Mouse (Mus musculus): ENCODE measurements at regions not wholly inside any gene's neighbourhood (a gene's known extent, or its start where the extent isn't known, plus 50 kb on each side); places are given as distances from the start of the nearest gene placed in this dataset.
A peak's percentile ranks its signal among the peaks of the same experiment; 100 is the strongest.

- no peak for DNase-seq (ENCODE audit: low spot score in 2 of 2)
Observed at GRCm38 (mm10) chr8:11979056-11979455, 138.8 kb downstream of the Tex29 start.

- peak in 1 of 2 experiments; percentile 11 for DNase-seq (ENCODE audit: low spot score in 2 of 2)
Observed at GRCm38 (mm10) chr8:11981458-11981857, 141.2 kb downstream of the Tex29 start.

- DNase-seq (ENCODE audit: low spot score in 2 of 2), result no peak
Observed at GRCm38 (mm10) chr8:11990024-11990423, 149.8 kb downstream of the Tex29 start.

DNA sequence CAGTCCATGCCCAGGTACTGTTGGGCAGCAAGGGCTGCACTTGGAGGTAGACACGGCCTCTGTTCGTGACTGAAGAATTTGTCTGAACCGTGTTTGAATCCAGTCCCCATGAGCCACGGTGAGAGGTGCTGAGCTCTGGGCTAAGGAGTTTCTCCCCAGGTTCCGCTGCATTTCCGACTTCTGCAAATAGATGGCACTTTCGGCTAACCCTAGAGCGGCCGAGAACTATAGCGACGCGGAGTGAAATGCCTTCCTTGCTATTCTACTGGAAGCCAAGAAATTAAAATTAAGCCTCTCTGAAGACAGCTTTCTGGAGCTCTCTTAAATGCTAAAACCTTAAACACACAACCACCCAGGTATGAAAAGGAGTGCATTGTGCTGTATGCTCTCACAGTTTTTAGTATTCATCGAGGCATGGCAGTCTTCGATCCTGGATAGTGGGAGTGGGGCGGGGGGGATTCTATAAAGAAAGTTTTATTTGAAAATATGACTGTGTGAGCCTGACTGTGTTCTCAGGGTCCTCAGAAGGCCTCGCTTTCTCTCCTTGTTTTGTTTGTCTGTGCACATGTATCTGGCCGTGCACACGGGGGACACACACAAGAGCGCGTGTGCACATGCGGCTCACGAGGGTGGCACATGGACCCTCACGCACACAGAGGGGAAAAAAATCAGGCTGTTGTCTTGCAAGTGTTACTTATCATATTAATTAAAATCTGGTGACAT lies 159.6 kb downstream of the Tex29 start:
- DNase-seq (ENCODE audit: low spot score in 2 of 2), result no peak

GRCm38 (mm10) chr8:12000459-12000789 lies 160.2 kb downstream of the Tex29 start:
- DNase-seq (ENCODE audit: low spot score in 2 of 2), result no peak

- DNase-seq (ENCODE audit: low spot score in 2 of 2), result no peak
Observed at GRCm38 (mm10) chr8:12004241-12004640, 164.0 kb downstream of the Tex29 start.

- DNase-seq (ENCODE audit: low spot score in 2 of 2), result no peak
Observed at GRCm38 (mm10) chr8:12012769-12013168, 172.5 kb downstream of the Tex29 start.

DNA sequence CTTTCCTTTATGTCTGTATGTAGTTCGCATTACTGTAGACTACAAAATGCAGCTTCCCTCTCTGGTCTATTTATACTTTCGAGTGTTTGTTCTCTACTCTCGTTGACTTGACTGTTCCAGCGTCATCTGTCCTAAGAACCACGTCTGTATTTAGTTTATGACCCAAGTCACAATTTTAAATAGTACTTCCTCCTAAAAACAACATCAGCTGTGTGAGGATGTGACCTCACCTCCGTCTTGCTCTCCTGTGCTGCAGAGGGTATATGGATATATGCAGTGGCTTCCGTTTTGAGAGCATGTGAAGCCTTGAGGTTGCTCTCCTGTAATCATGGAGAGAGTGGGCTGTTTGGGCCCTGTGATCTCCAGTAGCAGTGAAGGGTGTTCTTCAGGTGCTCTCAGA lies 177.5 kb downstream of the Tex29 start:
- no peak for DNase-seq (ENCODE audit: low spot score in 2 of 2)

- DNase-seq (ENCODE audit: low spot score in 2 of 2), result no peak
Observed at GRCm38 (mm10) chr8:12019272-12019671, 179.0 kb downstream of the Tex29 start.

- no peak for DNase-seq (ENCODE audit: low spot score in 2 of 2)
Observed at GRCm38 (mm10) chr8:12023669-12024390, 183.6 kb downstream of the Tex29 start.

DNA sequence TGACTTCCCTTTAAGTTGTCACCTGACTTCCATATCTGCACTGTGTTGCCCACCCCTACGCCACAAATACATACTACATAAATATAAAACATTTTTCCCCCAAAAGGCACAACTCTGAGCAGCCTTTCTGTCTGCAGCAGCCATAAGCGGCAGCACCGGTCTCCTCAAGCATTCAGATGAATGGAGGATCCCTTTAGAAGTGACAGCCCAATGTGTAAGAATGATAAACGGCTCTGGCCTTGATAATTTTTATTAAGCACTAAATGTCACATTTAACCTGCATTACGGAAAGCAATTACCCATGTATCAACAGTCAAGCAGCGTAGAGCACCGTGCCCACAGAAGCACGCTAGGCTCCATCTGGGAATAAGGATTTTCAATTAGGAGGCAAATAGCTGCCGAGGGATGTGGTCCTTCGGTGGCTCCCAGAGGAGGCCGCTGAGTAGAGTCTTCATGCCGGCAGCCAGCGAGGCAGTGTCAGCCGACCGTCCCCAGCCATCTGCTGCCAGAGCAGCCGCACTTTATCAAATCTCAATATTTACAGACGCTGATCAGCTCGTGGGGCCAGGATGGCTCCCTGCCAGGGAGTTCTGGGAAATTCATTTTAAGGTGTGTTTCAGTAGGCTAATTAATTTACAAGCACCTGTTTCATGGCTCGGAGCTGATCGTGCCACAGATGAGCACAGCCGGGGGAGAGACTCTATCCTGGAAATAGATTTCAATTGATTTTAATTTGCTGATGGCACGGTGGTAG lies 190.3 kb downstream of the Tex29 start:
- no peak for DNase-seq (ENCODE audit: low spot score in 2 of 2)

GRCm38 (mm10) chr8:12031796-12032195 lies 191.5 kb downstream of the Tex29 start:
- no peak for DNase-seq (ENCODE audit: low spot score in 2 of 2)

GRCm38 (mm10) chr8:12032386-12032785 lies 192.1 kb downstream of the Tex29 start:
- DNase-seq (ENCODE audit: low spot score in 2 of 2), result no peak

- no peak for DNase-seq (ENCODE audit: low spot score in 2 of 2)
Observed at GRCm38 (mm10) chr8:12036349-12036748, 196.1 kb downstream of the Tex29 start.

DNA sequence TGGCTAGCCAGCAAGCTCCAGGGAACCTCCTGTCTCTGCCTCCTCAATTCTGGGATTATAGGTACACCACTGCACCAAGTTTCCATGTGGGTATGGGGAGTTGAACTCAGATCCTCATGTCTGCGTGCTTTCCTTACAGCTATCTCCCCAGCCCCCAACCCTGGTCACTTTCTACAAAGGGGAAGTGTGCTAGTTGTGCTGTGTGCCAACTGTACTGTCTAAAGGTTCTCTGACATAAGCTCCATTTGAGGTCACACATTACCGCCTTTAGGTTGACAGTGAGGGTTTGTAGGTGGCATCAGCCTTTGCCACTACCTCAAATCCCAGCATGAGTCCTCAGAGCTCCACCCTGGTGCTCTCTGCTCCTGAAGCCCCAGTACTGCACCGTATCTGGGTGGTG lies 200.7 kb downstream of the Tex29 start:
- DNase-seq (ENCODE audit: low spot score in 2 of 2), result no peak

DNA sequence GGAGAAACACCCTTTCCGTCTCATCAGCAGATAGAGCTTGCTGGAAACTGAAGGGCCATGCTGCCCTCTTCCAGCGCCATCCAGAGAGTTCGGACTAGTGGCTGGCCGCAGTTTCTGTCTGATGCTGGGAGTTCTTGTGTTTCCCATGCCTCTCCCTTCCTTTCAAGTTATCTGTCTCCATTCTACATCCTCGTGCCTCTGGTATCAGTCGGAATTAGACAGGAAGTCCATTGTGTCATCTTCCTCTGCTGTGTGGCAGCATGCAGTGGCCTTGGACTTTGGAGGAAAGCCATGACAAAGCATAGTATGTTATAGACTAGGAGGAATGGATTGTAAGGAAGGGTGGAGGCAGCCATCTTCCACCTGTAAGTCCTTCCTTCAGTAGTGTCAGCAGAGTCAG lies 201.4 kb downstream of the Tex29 start:
- DNase-seq (ENCODE audit: low spot score in 2 of 2), result no peak

DNA sequence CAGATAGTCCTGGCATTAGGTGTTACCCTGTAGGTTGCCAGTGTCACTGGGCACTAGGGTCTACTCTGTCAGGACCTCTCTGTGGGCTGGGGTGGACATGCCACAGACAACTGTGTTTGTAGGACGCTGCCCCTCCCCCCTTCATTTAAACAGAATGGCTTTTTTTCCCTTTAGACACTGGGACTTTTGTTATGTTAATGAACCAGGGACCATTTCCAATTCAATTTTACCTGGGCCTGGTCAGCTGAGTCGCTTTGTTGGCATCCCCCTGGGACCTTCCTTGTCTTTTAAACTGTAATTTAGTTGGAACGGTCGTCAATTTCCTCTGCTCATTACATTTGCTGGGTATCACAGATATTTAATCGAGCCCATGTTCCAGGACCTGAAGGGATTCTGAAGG lies 210.6 kb downstream of the Tex29 start:
- DNase-seq (ENCODE audit: low spot score in 2 of 2), result no peak

DNA sequence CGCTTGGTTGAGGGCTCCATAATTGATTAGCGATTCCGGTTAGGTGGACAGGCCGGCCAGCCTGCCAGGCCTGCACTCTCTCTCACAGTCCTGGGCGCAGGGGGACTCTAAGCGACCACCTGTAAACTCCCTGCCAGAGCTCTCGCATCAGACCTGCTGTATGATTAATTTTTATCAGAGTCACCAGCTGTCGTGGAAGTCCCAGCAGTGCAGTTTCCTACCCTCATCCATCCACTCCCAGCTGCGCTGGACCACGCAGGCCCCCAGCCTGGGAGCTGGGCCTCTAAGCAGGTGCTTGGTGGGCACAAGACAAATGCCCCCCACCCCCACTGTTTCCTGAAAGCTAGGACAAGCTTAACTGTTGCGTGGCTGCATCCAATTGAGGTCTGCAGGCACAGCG lies 211.1 kb downstream of the Tex29 start:
- no peak for DNase-seq (ENCODE audit: low spot score in 2 of 2)

DNA sequence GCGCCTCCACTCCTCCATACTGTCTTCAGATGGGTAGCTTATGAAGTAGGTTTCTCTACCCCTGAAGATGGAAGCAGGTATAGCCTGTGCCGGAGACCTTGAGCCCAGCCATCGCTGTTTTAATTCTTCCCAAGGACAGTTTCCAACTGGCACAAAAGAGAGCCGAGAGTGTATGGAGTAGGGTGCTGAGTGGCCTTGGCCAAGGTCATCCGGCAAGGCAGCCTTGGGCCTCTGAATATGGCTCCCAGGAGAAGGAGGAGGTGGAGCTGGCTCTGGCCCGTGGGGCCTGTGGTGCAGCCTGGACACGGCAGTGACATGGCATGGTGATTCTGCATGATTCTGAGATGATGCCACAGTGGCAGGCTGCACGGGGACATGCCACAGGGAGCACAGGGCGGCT lies 215.7 kb downstream of the Tex29 start:
- DNase-seq (ENCODE audit: low spot score in 2 of 2), result no peak

- no peak for DNase-seq (ENCODE audit: low spot score in 2 of 2)
Observed at GRCm38 (mm10) chr8:12061237-12061636, 217.4 kb upstream of the A230072I06Rik start.

- DNase-seq (ENCODE audit: low spot score in 2 of 2), result no peak
Observed at GRCm38 (mm10) chr8:12062710-12063109, 215.9 kb upstream of the A230072I06Rik start.

DNA sequence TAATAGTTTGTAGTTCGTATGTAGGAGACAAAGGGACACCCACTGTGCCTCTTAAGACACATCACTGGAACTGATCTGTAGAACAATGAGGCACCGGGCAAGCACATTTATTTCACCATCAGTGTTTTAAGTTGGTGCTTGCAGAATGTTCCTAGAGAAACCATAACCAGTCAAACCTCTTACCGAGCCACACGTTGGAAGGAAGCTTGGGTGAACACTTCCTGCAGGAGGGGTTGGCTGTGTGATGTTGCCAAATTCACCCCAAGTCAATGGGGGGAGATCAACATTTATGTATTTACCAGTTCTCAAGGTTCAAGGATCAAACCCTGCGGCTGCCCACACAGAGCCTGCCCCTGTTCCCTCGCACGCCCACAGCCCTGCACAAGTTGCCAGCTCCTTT lies 214.0 kb upstream of the A230072I06Rik start:
- no peak for DNase-seq (ENCODE audit: low spot score in 2 of 2)

GRCm38 (mm10) chr8:12066454-12066853 lies 212.2 kb upstream of the A230072I06Rik start:
- no peak for DNase-seq (ENCODE audit: low spot score in 2 of 2)

Data from thymus, postnatal 10 days (tissue).